Mouse (Mus musculus): Measurements from ENCODE around the gene Cdh1.
"Not testable (repeated sequence)": the region's sequence is repeated elsewhere in the genome, so short reads cannot be mapped to it uniquely, and the experiment has no call there.

The Cdh1 gene

GRCm38 (mm10) chr8:106603131-106603819, at the start of gene Cdh1:
TSS of gene Cdh1 (plus strand) at chr8:106603351.
- DNase-seq (ENCODE audit: low spot score in 2 of 2), result no peak

GRCm38 (mm10) chr8:106554011-106554410, 49.1 kb upstream of the Cdh1 start:
- no peak for DNase-seq (ENCODE audit: low spot score in 2 of 2)

GRCm38 (mm10) chr8:106556068-106556645, 47.0 kb upstream of the Cdh1 start:
- DNase-seq (ENCODE audit: low spot score in 2 of 2), result no peak

DNA sequence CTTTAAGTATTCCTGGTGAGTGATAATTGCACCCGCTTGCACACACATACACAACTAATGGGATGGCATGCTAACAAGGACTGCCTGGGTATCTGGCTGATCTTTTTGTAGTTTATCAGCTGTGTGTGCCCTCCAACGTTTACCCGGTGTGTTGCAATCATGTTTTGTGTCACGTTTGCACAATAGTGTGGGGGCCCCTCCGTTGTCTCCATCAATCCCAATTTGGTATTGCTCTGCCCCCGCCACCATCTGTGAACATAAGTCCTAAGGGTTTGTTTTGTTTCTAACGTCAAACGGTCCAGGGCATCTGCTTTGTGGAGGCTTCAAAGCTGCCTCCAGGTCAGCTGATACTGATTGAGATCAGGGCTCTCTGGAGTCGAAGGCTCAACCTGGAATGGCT, 43.3 kb upstream of the Cdh1 start:
- DNase-seq (ENCODE audit: low spot score in 2 of 2), result no peak

- peak; percentile 30 to 44 for DNase-seq (ENCODE audit: low spot score in 2 of 2)
Observed at GRCm38 (mm10) chr8:106561097-106561865, 41.9 kb upstream of the Cdh1 start.

DNA sequence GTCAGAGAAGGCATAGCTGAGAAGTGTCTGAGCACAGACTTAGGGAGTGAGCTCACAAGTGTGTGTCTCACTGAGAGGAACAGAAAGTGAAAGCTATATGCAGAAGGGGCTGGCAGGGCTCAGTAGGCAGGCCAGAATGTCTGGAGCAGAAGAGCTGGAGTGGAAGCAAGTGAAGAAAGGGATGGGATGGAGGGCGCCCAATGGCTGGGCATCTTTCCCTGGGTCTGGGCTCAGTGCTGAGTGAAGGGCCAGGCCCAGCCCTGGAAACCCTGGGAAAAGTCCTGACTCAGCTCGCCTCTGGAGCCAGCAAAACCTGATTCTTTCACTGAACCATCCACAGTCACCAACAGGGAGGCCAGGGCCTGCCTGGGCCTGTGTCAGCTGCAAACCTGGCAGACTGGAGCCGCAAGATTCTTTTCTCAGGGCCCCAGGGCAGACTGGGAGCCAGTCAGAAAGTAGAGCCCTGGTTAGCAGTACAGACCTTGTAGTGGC, 39.4 kb upstream of the Cdh1 start:
- no peak for DNase-seq (ENCODE audit: low spot score in 2 of 2)

DNA sequence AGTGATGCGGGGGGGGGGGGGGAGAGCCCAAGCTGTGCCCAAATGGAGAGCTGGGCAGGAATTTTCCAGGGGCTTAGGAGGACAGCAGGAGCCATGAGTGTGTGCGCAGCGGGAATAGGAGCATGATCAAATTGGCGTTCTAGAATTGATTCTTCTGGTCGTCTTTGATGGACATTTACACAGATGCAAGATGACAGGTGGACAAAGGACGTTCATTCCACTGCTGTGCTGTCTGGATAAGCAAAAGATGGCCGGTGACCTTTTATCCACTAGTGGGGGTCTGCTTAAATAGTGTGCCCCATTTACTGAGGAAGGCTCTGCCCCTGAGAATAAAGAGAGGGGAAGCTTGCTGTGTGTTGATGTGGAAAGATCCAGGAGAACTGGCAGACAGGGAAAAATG, 34.1 kb upstream of the Cdh1 start:
- DNase-seq (ENCODE audit: low spot score in 2 of 2), result no peak

GRCm38 (mm10) chr8:106570386-106570785, 32.8 kb upstream of the Cdh1 start:
- no peak for DNase-seq (ENCODE audit: low spot score in 2 of 2)

GRCm38 (mm10) chr8:106571551-106572172, 31.5 kb upstream of the Cdh1 start:
- no peak for DNase-seq (ENCODE audit: low spot score in 2 of 2)

GRCm38 (mm10) chr8:106572175-106572574, 31.0 kb upstream of the Cdh1 start:
- not testable (repeated sequence) for DNase-seq (ENCODE audit: low spot score in 2 of 2)

DNA sequence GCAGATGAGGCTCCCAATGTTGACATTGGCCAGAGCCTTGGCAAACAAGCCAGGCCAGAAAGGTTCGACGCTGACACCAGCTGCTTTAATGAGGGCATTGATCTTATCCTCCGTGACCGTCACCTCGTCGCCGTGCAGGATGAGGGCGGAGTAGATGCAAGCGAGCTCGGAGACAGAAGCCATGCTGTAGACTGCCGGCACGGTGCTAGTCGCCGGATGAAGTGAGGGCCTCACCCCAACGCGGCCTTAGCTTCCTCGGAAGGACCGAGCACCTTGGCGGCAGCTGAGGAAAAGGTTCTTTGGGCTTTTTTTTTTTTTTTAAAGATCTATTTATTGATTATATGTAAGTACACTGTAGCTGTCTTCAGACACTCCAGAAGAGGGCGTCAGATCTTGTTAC, 30.0 kb upstream of the Cdh1 start, which contains the start of gene Gm10073:
Gene Gm10073, minus strand, starts transcription at position 294 of the 400 bp plus-strand sequence.
- DNase-seq (ENCODE audit: low spot score in 2 of 2), result not testable (repeated sequence)

GRCm38 (mm10) chr8:106574283-106574682, 28.9 kb upstream of the Cdh1 start:
- no peak for DNase-seq (ENCODE audit: low spot score in 2 of 2)

- no peak for DNase-seq (ENCODE audit: low spot score in 2 of 2)
Observed at GRCm38 (mm10) chr8:106576849-106577555, 26.1 kb upstream of the Cdh1 start.

DNA sequence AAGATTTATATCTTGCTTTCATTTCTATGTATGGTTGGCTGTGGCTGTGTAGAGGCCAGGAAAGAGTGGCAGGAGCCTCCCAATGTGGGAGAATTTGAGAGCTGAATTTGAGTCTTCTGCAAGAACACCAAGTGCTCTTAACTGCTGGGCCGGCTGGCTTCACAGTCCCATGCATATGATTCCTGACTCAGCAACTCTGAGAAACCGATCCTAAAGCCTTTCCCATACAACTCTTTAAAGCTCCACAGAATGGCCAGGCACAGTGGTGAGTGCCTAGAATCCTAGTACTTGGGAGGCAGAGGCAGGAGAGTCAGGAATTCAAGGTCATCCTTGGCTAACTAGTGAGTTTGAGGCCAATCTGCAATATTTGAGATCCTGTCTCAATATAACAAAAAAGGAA, 23.6 kb upstream of the Cdh1 start:
- DNase-seq (ENCODE audit: low spot score in 2 of 2), result no peak

DNA sequence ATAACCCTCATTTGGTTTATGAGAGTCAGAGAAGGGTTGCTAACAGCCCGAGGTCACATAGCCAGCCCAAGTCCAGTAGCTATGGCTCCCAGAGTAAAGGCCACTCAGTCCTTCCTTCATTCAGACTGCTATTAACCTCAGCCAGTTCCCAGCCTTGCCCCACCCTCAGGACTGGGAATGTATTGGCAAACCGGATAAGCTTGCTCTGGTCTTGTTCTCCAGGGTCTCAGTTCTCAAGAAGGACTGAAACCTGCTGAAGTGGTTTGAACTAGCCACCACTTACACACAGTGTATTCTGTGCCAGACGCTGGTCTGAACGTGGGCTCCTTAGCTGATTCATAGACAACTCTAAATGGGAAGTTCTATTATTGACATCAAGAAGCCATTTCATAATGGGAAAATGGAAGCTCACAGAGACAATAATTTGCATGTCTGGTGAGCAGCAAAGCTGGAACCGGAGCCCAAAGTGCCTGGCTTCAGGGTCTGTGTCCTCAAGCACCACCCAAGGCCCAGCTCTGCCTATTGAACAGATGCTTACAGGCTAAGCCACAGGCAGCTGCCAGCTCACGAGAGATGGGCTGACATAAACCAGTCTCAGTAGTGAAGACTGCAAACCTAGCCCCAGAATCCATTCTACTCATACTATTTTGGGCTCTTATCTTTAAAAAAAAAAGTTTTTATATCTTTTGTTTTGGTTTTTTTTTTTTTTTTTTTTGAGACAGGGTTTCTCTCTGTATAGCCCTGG, 21.6 kb upstream of the Cdh1 start:
- DNase-seq (ENCODE audit: low spot score in 2 of 2), result no peak

GRCm38 (mm10) chr8:106584942-106585670, 18.0 kb upstream of the Cdh1 start:
- DNase-seq (ENCODE audit: low spot score in 2 of 2), result no peak

GRCm38 (mm10) chr8:106585671-106586037, 17.5 kb upstream of the Cdh1 start:
- no peak for DNase-seq (ENCODE audit: low spot score in 2 of 2)

DNA sequence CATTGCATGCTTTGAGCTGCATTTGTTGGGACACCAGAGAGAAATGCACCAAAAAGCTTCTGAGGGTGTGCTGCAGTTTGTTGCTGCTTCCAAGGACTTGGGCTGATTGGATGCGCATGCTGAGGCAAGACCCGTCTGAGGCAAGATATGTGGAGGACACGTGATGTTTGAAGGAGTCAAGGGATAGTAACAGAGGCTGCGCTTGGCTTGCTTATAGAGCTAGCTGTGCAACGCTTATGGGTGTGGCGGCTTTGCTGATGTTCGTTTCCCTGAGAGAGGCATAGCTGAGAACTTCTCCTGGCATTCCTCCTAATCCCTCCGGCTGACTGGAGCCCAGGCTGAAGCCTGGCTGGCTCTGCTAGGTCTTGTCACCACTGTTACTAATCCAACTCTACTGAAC, 16.3 kb upstream of the Cdh1 start:
- no peak for DNase-seq (ENCODE audit: low spot score in 2 of 2)

- DNase-seq (ENCODE audit: low spot score in 2 of 2), result no peak
Observed at GRCm38 (mm10) chr8:106588443-106589431, 14.4 kb upstream of the Cdh1 start.

Data from spleen, postnatal 14 days (tissue).